Mouse (Mus musculus) kidney, embryonic 15.5 days (tissue): Measurements from ENCODE around the gene Crtc2. TPM values are rescaled to one million over a fixed set of nuclear protein-coding genes. Genes with fewer than 3 reads are reported as not detected.

Experiments
- ATAC-seq: fragments of 200-750 bp; cut with Nextera tagmentation; replicated peaks from 2 replicates; pipeline ENCODE4 v1.8.0; 2017; ENCODE audit warnings: moderate TSS enrichment; ENCODE audit not compliant: low FRiP score
- H3K27ac ChIP-seq: fragments of 300-500 bp; sonication (generic); 2 replicates; pipeline ENCODE4 v1.5.1; 2015; ENCODE audit warnings: mild to moderate bottlenecking, inconsistent platforms
- H3K27me3 ChIP-seq: fragments of 300-500 bp; sonication (generic); 2 replicates; pipeline ENCODE4 v1.6.1; 2015; ENCODE audit warnings: inconsistent platforms
- H3K36me3 ChIP-seq: fragments of 300-500 bp; sonication (generic); 2 replicates; pipeline ENCODE4 v1.6.1; 2015; ENCODE audit warnings: inconsistent platforms
- H3K4me1 ChIP-seq: fragments of 300-500 bp; sonication (generic); 2 replicates; pipeline ENCODE4 v1.6.1; 2015; ENCODE audit warnings: inconsistent platforms
- H3K4me2 ChIP-seq: fragments of 300-500 bp; sonication (generic); 2 replicates; pipeline ENCODE4 v1.6.1; 2015; ENCODE audit warnings: moderate library complexity, mild to moderate bottlenecking, inconsistent platforms
- H3K4me3 ChIP-seq: fragments of 300-500 bp; sonication (generic); replicated peaks from 2 replicates; pipeline ENCODE4 v1.5.1; 2015; ENCODE audit warnings: mild to moderate bottlenecking, inconsistent platforms
- H3K9ac ChIP-seq: fragments of 300-500 bp; sonication (generic); 2 replicates; pipeline ENCODE4 v1.6.1; 2015; ENCODE audit warnings: mild to moderate bottlenecking, inconsistent platforms
- H3K9me3 ChIP-seq: fragments of 300-500 bp; sonication (generic); replicated peaks from 2 replicates; pipeline ENCODE4 v1.6.1; 2016; ENCODE audit warnings: inconsistent platforms
- WGBS: fragments of 180-500 bp; shearing (Covaris S2); methylation state at CpG from one replicate; pipeline ENCODE4 v1.1.7; 2015; ENCODE audit warnings: mixed read lengths; 5-methylcytosine and 5-hydroxymethylcytosine counted together
- polyA plus RNA-seq: library from polyadenylated mRNA; unstranded; fragments of >200 nt; fragmentation: Nextera tagmentation; extraction: Ambion mirVana; gene quantifications from 2 replicates; pipeline ENCODE4 v1.2.1, GENCODE M21; 2015

The Crtc2 gene
- polyA plus RNA-seq, 1 experiment from 2014 or later = 26.1 TPM

- ATAC-seq = peak; percentile 92
- peak overlapping the region; percentile 57 for H3K4me3 ChIP-seq
- WGBS = under 1% methylated on average over 20 of the region's 20 CpGs
- H3K9me3 ChIP-seq = no peaks in the 10 kb centered on the region
- H3K9ac ChIP-seq = peak overlapping the region; percentile 56
- H3K27me3 ChIP-seq = no peaks in the 10 kb centered on the region
- H3K4me1 ChIP-seq = peaks cover 30% of the 10 kb centered on the region
- peak overlapping the region; percentile 92 for H3K27ac ChIP-seq
- peaks cover 28% of the 10 kb centered on the region for H3K36me3 ChIP-seq
- peak overlapping the region; percentile 76 for H3K4me2 ChIP-seq
Measured at GRCm38 (mm10) chr3:90220531-90220951, 33.4 kb upstream of the Crtc2 start.

- 13% methylated on average over 5 of the region's 5 CpGs for WGBS
- Histone ChIP-seq H3K9me3 (no peaks in the 10 kb centered on the region), H3K4me1 (peaks cover 30% of the 10 kb centered on the region), H3K27ac (peak overlapping the region; percentile 92), H3K36me3 (peaks cover 34% of the 10 kb centered on the region), H3K9ac (peak overlapping the region; percentile 56), H3K27me3 (no peaks in the 10 kb centered on the region), H3K4me3 (peak overlapping the region; percentile 57), H3K4me2 (peak overlapping the region; percentile 76)
- 0 out of 2 replicates have a peak, but pooled peaks have one; percentile 1 for ATAC-seq
Measured at GRCm38 (mm10) chr3:90221123-90221522, 32.8 kb upstream of the Crtc2 start.

GRCm38 (mm10) chr3:90222455-90222854 is 31.5 kb upstream of the Crtc2 start:
- H3K27ac ChIP-seq = peak overlapping the region; percentile 65; the same call in 1 of the 2 replicates
- H3K9ac ChIP-seq = no peak overlapping the region
- no peak overlapping the region for H3K4me3 ChIP-seq
- 85% methylated on average over 4 of the region's 4 CpGs for WGBS
- no peaks in the 10 kb centered on the region for H3K9me3 ChIP-seq
- H3K4me1 ChIP-seq = peaks cover 30% of the 10 kb centered on the region
- H3K36me3 ChIP-seq = peaks cover 37% of the 10 kb centered on the region
- no peak for ATAC-seq
- H3K4me2 ChIP-seq = 0 out of 2 replicates have a peak overlapping the region, but pooled peaks have one; percentile 13
- H3K27me3 ChIP-seq = no peaks in the 10 kb centered on the region

GRCm38 (mm10) chr3:90222941-90223340 is 31.0 kb upstream of the Crtc2 start:
- H3K36me3 ChIP-seq = peaks cover 37% of the 10 kb centered on the region
- no peaks in the 10 kb centered on the region for H3K27me3 ChIP-seq
- ATAC-seq = no peak
- H3K4me3 ChIP-seq = no peak overlapping the region
- 45% methylated on average over 3 of the region's 3 CpGs for WGBS
- H3K27ac ChIP-seq = peak overlapping the region; percentile 65; the same call in 1 of the 2 replicates
- peaks cover 30% of the 10 kb centered on the region for H3K4me1 ChIP-seq
- H3K9ac ChIP-seq = no peak overlapping the region
- no peaks in the 10 kb centered on the region for H3K9me3 ChIP-seq
- H3K4me2 ChIP-seq = no peak overlapping the region

- no peak overlapping the region for H3K4me2 ChIP-seq
- no peaks in the 10 kb centered on the region for H3K9me3 ChIP-seq
- WGBS = 85% methylated on average over 10 of the region's 10 CpGs
- H3K27me3 ChIP-seq = no peaks in the 10 kb centered on the region
- H3K36me3 ChIP-seq = peaks cover 37% of the 10 kb centered on the region
- H3K4me3 ChIP-seq = no peak overlapping the region
- H3K4me1 ChIP-seq = peaks cover 30% of the 10 kb centered on the region
- no peak overlapping the region for H3K9ac ChIP-seq
- ATAC-seq = no peak
- no peak overlapping the region for H3K27ac ChIP-seq
Measured at GRCm38 (mm10) chr3:90224331-90224730, 29.6 kb upstream of the Crtc2 start.

GRCm38 (mm10) chr3:90231075-90231474 is 22.9 kb upstream of the Crtc2 start:
- no peaks in the 10 kb centered on the region for H3K27me3 ChIP-seq
- peak overlapping the region; percentile 73 for H3K9ac ChIP-seq
- no peak for ATAC-seq
- 10% methylated on average over 8 of the region's 8 CpGs for WGBS
- H3K4me1 ChIP-seq = peaks cover 13% of the 10 kb centered on the region
- no peaks in the 10 kb centered on the region for H3K9me3 ChIP-seq
- peaks cover 32% of the 10 kb centered on the region for H3K36me3 ChIP-seq
- peak overlapping the region; percentile 97 for H3K27ac ChIP-seq
- H3K4me3 ChIP-seq = peak overlapping the region; percentile 85
- peak overlapping the region; percentile 82 for H3K4me2 ChIP-seq

- H3K4me3 ChIP-seq = peak within 1 kb of the TSS; percentile 85
- peak within 1 kb of the TSS; percentile 73 for H3K9ac ChIP-seq
- peaks cover 33% of the 10 kb centered on the region for H3K36me3 ChIP-seq
- peak within 1 kb of the TSS; percentile 82 for H3K4me2 ChIP-seq
- no peaks in the 10 kb centered on the region for H3K27me3 ChIP-seq
- peaks cover 13% of the 10 kb centered on the region for H3K4me1 ChIP-seq
- WGBS = under 1% methylated on average over 61 of the region's 61 CpGs
- peak; percentile 97 for ATAC-seq
- H3K27ac ChIP-seq = peak within 1 kb of the TSS; percentile 97
- no peaks in the 10 kb centered on the region for H3K9me3 ChIP-seq
Measured at GRCm38 (mm10) chr3:90231507-90232333, 22.2 kb upstream of the Crtc2 start, which contains the start of gene Jtb. Gene Jtb (plus strand): TSS chr3:90231597.

GRCm38 (mm10) chr3:90241251-90241650 is 12.7 kb upstream of the Crtc2 start:
- no peaks in the 10 kb centered on the region for H3K27me3 ChIP-seq
- H3K36me3 ChIP-seq = peaks cover 8% of the 10 kb centered on the region; the same call in 1 of the 2 replicates
- peaks cover 17% of the 10 kb centered on the region for H3K4me1 ChIP-seq
- no peak overlapping the region for H3K9ac ChIP-seq
- no peak overlapping the region for H3K27ac ChIP-seq
- no peak for ATAC-seq
- WGBS = 98% methylated on average over 2 of the region's 2 CpGs
- H3K9me3 ChIP-seq = no peaks in the 10 kb centered on the region
- no peak overlapping the region for H3K4me3 ChIP-seq
- H3K4me2 ChIP-seq = no peak overlapping the region

GRCm38 (mm10) chr3:90241669-90242358 is 12.1 kb upstream of the Crtc2 start:
- no peak overlapping the region for H3K9ac ChIP-seq
- H3K4me3 ChIP-seq = no peak overlapping the region
- H3K4me2 ChIP-seq = no peak overlapping the region
- no peaks in the 10 kb centered on the region for H3K27me3 ChIP-seq
- H3K9me3 ChIP-seq = no peaks in the 10 kb centered on the region
- no peak overlapping the region for H3K27ac ChIP-seq
- ATAC-seq = no peak
- H3K36me3 ChIP-seq = peaks cover 4% of the 10 kb centered on the region; the same call in 1 of the 2 replicates
- 84% methylated on average over 10 of the region's 10 CpGs for WGBS
- peaks cover 17% of the 10 kb centered on the region for H3K4me1 ChIP-seq

GRCm38 (mm10) chr3:90242984-90243775 is 10.8 kb upstream of the Crtc2 start, which contains the start of gene Creb3l4:
Gene Creb3l4 (minus strand): TSS chr3:90243512.
- H3K27ac ChIP-seq = peak within 1 kb of the TSS; percentile 63
- H3K9me3 ChIP-seq = no peaks in the 10 kb centered on the region
- WGBS = 2% methylated on average over 19 of the region's 19 CpGs
- H3K4me1 ChIP-seq = peaks cover 21% of the 10 kb centered on the region
- H3K4me2 ChIP-seq = peak within 1 kb of the TSS; percentile 75
- no peaks in the 10 kb centered on the region for H3K36me3 ChIP-seq
- ATAC-seq = peak; percentile 66
- H3K27me3 ChIP-seq = no peaks in the 10 kb centered on the region
- peak within 1 kb of the TSS; percentile 46 for H3K4me3 ChIP-seq
- H3K9ac ChIP-seq = peak within 1 kb of the TSS; percentile 30; the same call in 1 of the 2 replicates

- Histone ChIP-seq H3K4me3 (no peak overlapping the region), H3K4me1 (peaks cover 32% of the 10 kb centered on the region), H3K9ac (no peak overlapping the region), H3K9me3 (no peaks in the 10 kb centered on the region), H3K27ac (no peak overlapping the region), H3K4me2 (no peak overlapping the region), H3K36me3 (peaks cover 12% of the 10 kb centered on the region), H3K27me3 (no peaks in the 10 kb centered on the region)
- WGBS = 62% methylated on average over 2 of the region's 2 CpGs
- no peak for ATAC-seq
Measured at GRCm38 (mm10) chr3:90245406-90245805, 8.6 kb upstream of the Crtc2 start.
